Mouse (Mus musculus): ENCODE results near the gene Tdrkh. TPM values are rescaled to one million over a fixed set of nuclear protein-coding genes. Genes with fewer than 3 reads are reported as not detected.

Tdrkh gene
- polyA plus RNA-seq, 1 experiment from 2014 or later = 9.4 TPM

DNA sequence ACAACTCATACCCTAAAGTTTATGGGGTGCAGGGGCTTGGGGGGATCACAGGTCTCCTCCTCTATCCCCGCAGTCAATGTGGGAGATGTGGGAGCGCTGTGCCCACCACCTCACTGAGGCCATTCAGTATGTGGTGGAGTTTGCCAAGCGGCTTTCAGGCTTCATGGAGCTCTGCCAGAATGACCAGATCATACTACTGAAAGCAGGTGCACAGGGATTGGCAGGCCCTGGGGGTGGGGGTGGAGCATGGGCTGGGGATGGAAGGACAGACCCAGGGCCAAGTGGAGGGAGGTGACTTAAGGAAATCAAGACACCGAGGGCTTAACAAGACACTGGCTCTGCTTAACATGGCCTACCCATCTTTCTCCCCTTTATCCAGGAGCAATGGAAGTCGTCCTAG, 22.1 kb upstream of the Tdrkh start:
- no peaks in the 10 kb centered on the region for H3K9me3 ChIP-seq
- no peak overlapping the region for H3K4me3 ChIP-seq (replicated peaks)
- no peak for ATAC-seq (ENCODE audit: insufficient read depth, low FRiP score, low read depth)
- 84% methylated on average over 5 of the region's 5 CpGs for WGBS
- no peak overlapping the region for H3K27ac ChIP-seq
- no peak overlapping the region for H3K9ac ChIP-seq
- no peaks in the 10 kb centered on the region for H3K4me1 ChIP-seq
- H3K4me2 ChIP-seq = no peak overlapping the region
- H3K36me3 ChIP-seq = no peaks in the 10 kb centered on the region
- H3K27me3 ChIP-seq (replicated peaks) = no peaks in the 10 kb centered on the region

DNA sequence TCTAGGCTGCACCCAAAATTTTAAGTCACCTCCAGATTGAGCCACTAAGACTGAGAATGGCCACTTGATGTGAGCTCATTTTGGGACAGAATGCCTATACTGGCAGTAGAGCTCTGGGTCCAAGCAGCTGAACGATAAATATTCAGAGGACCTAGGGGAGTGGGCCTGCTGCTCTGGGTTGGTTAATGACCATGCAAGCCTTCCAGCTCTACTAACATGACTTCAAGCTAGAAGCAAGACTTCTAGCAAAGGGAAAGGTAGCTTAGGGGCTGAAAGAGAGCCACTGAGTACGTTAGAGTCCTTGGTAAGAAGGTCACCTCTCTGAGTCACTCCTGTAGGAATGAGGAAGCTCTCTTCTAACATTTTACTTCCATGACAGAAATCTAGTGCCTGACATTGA, 20.9 kb upstream of the Tdrkh start:
- Histone ChIP-seq H3K9me3 (no peaks in the 10 kb centered on the region), H3K36me3 (no peaks in the 10 kb centered on the region), H3K9ac (no peak overlapping the region), H3K27me3 (replicated peaks) (no peaks in the 10 kb centered on the region; the same call in 1 of the 2 replicates), H3K27ac (no peak overlapping the region), H3K4me1 (no peaks in the 10 kb centered on the region), H3K4me2 (no peak overlapping the region), H3K4me3 (replicated peaks) (no peak overlapping the region)
- 76% methylated on average over 2 of the region's 2 CpGs for WGBS
- ATAC-seq (ENCODE audit: insufficient read depth, low FRiP score, low read depth) = no peak

DNA sequence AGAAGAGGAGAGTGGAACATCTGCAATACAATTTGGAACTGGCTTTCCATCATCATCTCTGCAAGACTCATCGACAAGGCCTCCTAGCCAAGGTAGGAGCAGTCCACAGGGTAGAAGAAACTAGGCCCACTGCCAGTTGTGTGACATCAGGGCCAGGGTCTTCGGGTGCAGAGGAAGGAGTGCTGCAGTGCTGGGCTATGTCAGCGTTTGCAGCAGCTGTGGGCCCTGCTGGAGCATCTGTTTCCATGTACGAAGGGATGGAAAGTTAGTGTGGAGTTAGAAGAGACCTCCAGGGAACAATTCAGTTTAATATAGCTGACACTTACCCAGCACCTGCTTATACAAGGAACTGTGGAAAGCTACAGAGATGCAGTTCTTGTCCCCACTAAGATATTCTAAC, 20.0 kb upstream of the Tdrkh start:
- no peak overlapping the region for H3K4me2 ChIP-seq
- ATAC-seq (ENCODE audit: insufficient read depth, low FRiP score, low read depth) = no peak
- WGBS = 71% methylated on average over 4 of the region's 4 CpGs
- H3K4me3 ChIP-seq (replicated peaks) = no peak overlapping the region
- H3K9me3 ChIP-seq = no peaks in the 10 kb centered on the region
- H3K27me3 ChIP-seq (replicated peaks) = peaks cover 6% of the 10 kb centered on the region
- no peaks in the 10 kb centered on the region for H3K4me1 ChIP-seq
- H3K9ac ChIP-seq = no peak overlapping the region
- H3K27ac ChIP-seq = no peak overlapping the region
- H3K36me3 ChIP-seq = no peaks in the 10 kb centered on the region

DNA sequence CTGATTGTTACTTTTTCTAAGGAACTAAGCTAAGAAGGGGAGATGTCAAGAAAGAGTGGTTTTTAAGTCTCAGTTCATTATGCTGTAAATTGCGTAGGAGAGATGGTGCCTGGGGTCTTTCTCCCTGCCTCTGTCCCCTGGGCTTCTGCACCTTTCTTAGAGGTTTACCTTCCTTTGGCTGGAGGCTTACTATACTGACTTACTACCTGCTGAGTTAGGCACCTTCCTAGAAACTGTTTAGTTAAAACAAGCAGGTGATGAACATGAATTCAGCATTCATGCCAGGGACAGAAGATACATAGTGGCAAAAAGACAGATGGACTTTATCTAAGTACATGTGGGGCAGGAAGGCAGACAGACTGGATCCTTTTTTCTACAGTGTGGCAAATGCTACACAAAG, 16.7 kb upstream of the Tdrkh start:
- no peaks in the 10 kb centered on the region for H3K9me3 ChIP-seq
- no peak overlapping the region for H3K9ac ChIP-seq
- WGBS = 89% methylated on average over 1 of the region's 1 CpGs
- peaks cover 6% of the 10 kb centered on the region; the same call in 1 of the 2 replicates for H3K4me1 ChIP-seq
- no peaks in the 10 kb centered on the region for H3K36me3 ChIP-seq
- peaks cover 25% of the 10 kb centered on the region for H3K27me3 ChIP-seq (replicated peaks)
- no peak overlapping the region for H3K27ac ChIP-seq
- no peak overlapping the region for H3K4me3 ChIP-seq (replicated peaks)
- no peak overlapping the region for H3K4me2 ChIP-seq
- ATAC-seq (ENCODE audit: insufficient read depth, low FRiP score, low read depth) = no peak

DNA sequence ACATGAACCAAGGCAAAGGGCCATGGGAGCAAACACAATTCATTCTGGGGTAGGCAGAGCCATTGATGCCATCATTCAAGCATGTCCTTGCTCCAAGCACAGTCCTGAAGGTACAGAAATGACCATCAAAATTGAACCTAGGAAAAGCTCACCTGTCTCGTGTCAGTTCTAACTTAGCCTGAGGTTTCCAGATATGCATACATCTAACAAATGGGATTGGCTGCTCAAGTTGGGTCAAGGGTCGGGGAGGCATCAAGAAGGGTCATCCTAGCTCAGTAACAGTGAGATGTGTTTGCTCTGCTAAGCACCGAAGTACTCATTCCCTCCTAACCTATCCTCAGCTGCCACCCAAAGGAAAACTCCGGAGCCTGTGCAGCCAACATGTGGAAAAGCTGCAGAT, 16.2 kb upstream of the Tdrkh start:
- Histone ChIP-seq H3K4me3 (replicated peaks) (no peak overlapping the region), H3K9ac (no peak overlapping the region), H3K9me3 (no peaks in the 10 kb centered on the region), H3K4me1 (peaks cover 6% of the 10 kb centered on the region; the same call in 1 of the 2 replicates), H3K4me2 (no peak overlapping the region), H3K27ac (no peak overlapping the region), H3K27me3 (replicated peaks) (peaks cover 29% of the 10 kb centered on the region), H3K36me3 (no peaks in the 10 kb centered on the region)
- ATAC-seq (ENCODE audit: insufficient read depth, low FRiP score, low read depth) = no peak
- 71% methylated on average over 4 of the region's 4 CpGs for WGBS

DNA sequence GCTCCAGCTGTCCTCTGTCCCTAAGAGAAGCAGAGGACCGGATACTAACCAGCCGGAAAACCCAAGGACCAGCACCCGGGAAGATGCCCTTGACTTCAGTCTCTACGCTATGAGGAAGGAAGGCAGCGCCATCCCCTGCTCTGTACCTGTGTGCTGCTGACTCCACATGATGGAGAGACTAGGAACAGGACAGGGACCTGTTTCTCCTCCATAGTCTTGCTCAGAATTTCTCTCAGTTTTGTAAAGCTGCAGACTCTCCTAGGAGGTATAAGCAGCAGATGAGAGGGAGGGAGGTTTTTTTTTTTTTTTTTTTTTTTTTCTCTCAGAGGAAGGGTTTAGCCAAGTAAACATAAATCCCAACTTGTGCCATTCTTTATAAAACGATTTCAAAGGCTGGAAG, 14.9 kb upstream of the Tdrkh start, which contains the start of gene Lingo4:
Gene Lingo4 (plus strand): TSS at position 301 of the 400 bp plus-strand sequence.
- Histone ChIP-seq H3K4me1 (peaks cover 6% of the 10 kb centered on the region; the same call in 1 of the 2 replicates), H3K9me3 (no peaks in the 10 kb centered on the region), H3K4me2 (peak within 1 kb of the TSS; percentile 47), H3K27ac (no peak within 1 kb of the TSS), H3K9ac (no peak within 1 kb of the TSS), H3K27me3 (replicated peaks) (peaks cover 31% of the 10 kb centered on the region), H3K4me3 (replicated peaks) (peak within 1 kb of the TSS; percentile 26), H3K36me3 (no peaks in the 10 kb centered on the region)
- no peak for ATAC-seq (ENCODE audit: insufficient read depth, low FRiP score, low read depth)
- WGBS = 64% methylated on average over 6 of the region's 6 CpGs

DNA sequence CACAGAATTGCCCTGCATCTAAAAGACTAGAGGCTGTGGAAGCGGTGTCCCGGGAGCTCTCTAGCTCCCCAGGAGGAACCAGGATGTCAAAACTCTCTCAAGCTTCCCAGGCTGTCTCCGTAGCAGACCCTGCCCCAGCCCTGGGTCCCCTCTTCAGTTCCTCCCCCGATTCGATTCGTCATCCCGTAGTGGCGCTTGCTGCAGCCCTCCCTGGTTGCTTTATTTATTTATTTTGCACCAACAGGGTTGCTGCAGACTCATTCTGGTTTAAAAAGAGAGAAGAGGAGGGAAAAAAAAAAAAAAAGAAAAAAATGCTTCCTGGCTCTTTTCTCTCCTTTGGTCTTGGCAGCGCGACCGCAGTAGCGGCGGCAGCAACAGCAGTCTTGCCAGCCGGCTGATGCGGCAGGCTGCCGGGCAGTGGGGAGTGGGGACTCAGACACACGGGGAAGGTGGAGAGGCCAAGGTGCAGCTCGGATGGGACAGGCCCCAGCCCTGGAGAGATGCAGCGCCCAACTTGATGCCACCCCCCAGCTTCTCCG, 14.1 kb upstream of the Tdrkh start:
- peaks cover 31% of the 10 kb centered on the region for H3K27me3 ChIP-seq (replicated peaks)
- WGBS = 2% methylated on average over 20 of the region's 20 CpGs
- no peak for ATAC-seq (ENCODE audit: insufficient read depth, low FRiP score, low read depth)
- no peaks in the 10 kb centered on the region for H3K36me3 ChIP-seq
- H3K4me2 ChIP-seq = peak overlapping the region; percentile 47
- H3K4me3 ChIP-seq (replicated peaks) = peak overlapping the region; percentile 26
- H3K4me1 ChIP-seq = peaks cover 6% of the 10 kb centered on the region; the same call in 1 of the 2 replicates
- H3K9me3 ChIP-seq = no peaks in the 10 kb centered on the region
- H3K27ac ChIP-seq = no peak overlapping the region
- H3K9ac ChIP-seq = no peak overlapping the region

DNA sequence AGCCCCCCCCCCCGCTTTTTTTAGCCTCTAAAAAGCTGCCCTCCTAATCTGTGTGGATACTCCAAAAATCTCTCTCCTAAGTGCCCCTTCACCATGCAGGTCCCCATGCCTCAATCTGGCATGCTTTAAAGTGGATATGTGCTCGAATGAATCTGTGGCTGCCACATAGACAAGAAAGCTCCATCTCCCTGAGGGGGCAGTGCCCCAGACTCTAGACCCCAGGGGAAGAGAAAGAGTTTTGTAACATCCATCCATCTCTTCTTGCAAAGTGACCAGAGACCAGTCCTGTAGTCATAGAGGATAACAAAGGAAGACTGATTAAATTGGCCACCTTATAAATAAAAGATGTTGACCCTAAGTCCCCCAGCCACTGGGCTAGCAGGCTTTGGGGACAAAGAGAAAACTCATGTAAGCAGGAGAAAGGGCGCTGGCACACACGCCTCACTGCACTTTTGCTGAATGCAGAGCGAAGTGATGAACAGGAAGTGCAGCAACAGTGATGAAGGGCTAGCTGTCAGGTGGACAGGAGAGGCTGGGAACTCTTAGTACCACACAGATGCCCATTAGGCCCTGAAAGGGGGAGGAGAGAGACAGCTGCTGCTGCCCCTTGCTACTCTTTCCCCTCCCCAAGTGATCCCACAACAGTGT, 13.3 kb upstream of the Tdrkh start:
- peaks cover 31% of the 10 kb centered on the region for H3K27me3 ChIP-seq (replicated peaks)

DNA sequence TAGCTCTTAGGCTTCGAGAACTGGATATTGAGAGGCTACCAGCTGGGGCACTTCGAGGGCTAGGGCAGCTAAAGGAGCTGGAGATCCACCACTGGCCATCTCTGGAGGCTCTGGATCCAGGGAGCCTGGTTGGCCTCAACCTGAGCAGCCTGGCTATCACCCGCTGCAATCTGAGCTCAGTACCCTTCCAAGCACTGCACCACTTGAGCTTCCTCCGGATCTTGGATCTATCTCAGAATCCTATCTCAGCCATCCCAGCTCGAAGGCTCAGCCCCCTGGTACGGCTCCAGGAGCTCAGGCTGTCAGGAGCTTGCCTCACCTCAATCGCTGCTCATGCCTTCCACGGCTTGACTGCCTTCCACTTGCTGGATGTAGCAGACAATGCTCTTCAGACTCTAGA, 10.6 kb upstream of the Tdrkh start:
- WGBS = 65% methylated on average over 8 of the region's 8 CpGs
- H3K4me2 ChIP-seq = no peak overlapping the region
- H3K27me3 ChIP-seq (replicated peaks) = peaks cover 30% of the 10 kb centered on the region
- no peak for ATAC-seq (ENCODE audit: insufficient read depth, low FRiP score, low read depth)
- H3K36me3 ChIP-seq = no peaks in the 10 kb centered on the region
- H3K9me3 ChIP-seq = no peaks in the 10 kb centered on the region
- H3K4me3 ChIP-seq (replicated peaks) = no peak overlapping the region
- no peak overlapping the region for H3K9ac ChIP-seq
- H3K4me1 ChIP-seq = peaks cover 6% of the 10 kb centered on the region; the same call in 1 of the 2 replicates
- H3K27ac ChIP-seq = no peak overlapping the region

More for the DNA sequence above, 13.3 kb upstream of the Tdrkh start:
- no peak overlapping the region for H3K4me3 ChIP-seq (replicated peaks)
- no peak for ATAC-seq (ENCODE audit: insufficient read depth, low FRiP score, low read depth)
- H3K9me3 ChIP-seq = no peaks in the 10 kb centered on the region
- peaks cover 6% of the 10 kb centered on the region; the same call in 1 of the 2 replicates for H3K4me1 ChIP-seq
- no peaks in the 10 kb centered on the region for H3K36me3 ChIP-seq
- no peak overlapping the region for H3K4me2 ChIP-seq
- no peak overlapping the region for H3K9ac ChIP-seq
- H3K27ac ChIP-seq = no peak overlapping the region
- WGBS = 44% methylated on average over 5 of the region's 5 CpGs

DNA sequence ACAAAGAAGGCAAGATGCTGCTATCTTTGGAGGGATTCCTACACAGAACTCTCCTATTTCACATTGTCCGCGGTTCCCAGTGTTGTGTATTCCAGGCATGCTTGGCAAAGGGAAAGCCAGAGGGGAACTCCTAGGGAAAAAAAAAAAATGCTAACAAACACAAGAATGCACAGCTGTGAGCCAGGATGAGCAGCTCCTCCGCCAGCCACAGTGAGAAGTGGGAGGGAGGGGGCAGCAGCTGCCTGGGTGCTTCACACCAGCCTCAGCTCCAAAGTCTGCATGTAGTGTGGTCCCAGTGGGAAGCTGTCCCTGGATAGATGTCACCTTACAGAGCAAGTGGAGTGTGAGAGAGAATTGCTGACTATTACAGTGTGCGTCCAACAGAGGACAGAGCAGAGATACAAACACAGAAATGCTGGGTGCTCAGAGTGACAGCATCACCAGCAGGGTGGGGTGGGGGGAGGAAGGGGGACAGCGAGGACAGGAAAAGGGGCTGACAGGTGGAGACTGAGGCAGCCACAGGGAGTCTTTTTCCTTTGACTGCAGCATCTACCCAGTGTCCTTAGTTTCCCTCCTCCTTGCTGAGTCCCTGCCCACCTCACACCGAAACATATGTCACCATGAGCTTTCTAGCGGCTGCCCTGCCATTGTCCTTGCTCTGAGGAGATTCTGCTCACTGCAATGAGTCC, 8.6 kb upstream of the Tdrkh start:
- Histone ChIP-seq H3K4me1 (no peaks in the 10 kb centered on the region; the same call in 1 of the 2 replicates), H3K27me3 (replicated peaks) (peaks cover 21% of the 10 kb centered on the region), H3K9me3 (no peaks in the 10 kb centered on the region), H3K9ac (no peak overlapping the region), H3K4me3 (replicated peaks) (no peak overlapping the region), H3K27ac (no peak overlapping the region), H3K4me2 (no peak overlapping the region), H3K36me3 (no peaks in the 10 kb centered on the region)
- 22% methylated on average over 7 of the region's 7 CpGs for WGBS
- ATAC-seq (ENCODE audit: insufficient read depth, low FRiP score, low read depth) = no peak

DNA sequence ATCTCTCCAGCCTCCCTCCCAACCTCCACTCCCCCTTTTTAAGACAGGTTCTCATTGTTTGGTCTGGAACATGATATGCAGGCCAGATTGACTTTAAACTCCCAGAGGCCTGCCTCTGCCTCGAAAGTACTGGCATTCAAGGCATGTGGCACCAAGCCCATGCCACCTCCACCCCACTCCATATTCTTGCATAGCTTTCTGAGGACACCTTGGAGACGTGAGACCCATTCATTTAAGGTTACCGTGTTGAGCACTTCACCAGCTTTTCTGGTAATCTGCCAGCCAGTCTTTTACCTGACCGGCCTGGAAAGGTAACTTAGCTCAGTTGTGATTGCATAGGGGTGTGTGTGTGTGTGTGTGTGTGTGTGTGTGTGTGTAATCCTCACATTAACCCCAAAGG, 7.5 kb upstream of the Tdrkh start:
- Histone ChIP-seq H3K27me3 (replicated peaks) (peaks cover 13% of the 10 kb centered on the region; the same call in 1 of the 2 replicates), H3K9ac (no peak overlapping the region), H3K4me1 (no peaks in the 10 kb centered on the region; the same call in 1 of the 2 replicates), H3K9me3 (no peaks in the 10 kb centered on the region), H3K4me2 (no peak overlapping the region), H3K4me3 (replicated peaks) (no peak overlapping the region), H3K36me3 (no peaks in the 10 kb centered on the region), H3K27ac (no peak overlapping the region)
- 58% methylated on average over 4 of the region's 4 CpGs for WGBS
- no peak for ATAC-seq (ENCODE audit: insufficient read depth, low FRiP score, low read depth)

DNA sequence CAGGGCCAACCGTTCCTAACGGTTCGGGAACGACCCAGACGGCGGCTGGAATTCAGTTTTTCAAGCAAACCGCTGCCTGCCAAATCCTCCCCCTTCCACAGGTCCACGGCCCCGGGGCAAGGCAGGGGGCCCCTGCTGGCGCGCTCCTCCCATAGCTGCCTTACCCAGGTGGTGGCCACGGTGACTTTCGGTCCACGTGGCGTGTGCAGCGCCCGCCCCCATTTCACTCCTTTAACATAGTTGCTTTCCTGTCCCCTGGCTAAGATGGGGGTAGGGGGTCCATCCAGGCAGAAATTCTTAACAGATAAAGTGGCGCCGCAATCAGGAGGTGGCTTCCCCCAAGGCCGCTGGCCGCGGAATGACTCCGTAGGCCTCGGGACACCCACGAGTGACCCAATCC, 543 bp upstream of the Tdrkh start:
- ATAC-seq (ENCODE audit: insufficient read depth, low FRiP score, low read depth) = peak; percentile 13; the same call in 1 of the 2 replicates
- H3K36me3 ChIP-seq = no peaks in the 10 kb centered on the region
- H3K4me3 ChIP-seq (replicated peaks) = peak overlapping the region; percentile 55
- H3K4me2 ChIP-seq = peak overlapping the region; percentile 95
- H3K27ac ChIP-seq = no peak overlapping the region
- H3K9me3 ChIP-seq = no peaks in the 10 kb centered on the region
- peak overlapping the region; percentile 16; the same call in 1 of the 2 replicates for H3K9ac ChIP-seq
- WGBS = 8% methylated on average over 25 of the region's 25 CpGs
- H3K4me1 ChIP-seq = peaks cover 10% of the 10 kb centered on the region
- no peaks in the 10 kb centered on the region for H3K27me3 ChIP-seq (replicated peaks)
